Mouse (Mus musculus) stomach, embryonic 15.5 days (tissue): Measurements from ENCODE around the gene Tmem178b. TPM values are rescaled to one million over a fixed set of nuclear protein-coding genes. Genes with fewer than 3 reads are reported as not detected.

ENCODE experiments used
- ATAC-seq: fragments of 200-750 bp; cut with Nextera tagmentation; 2 replicates; pipeline ENCODE4 v1.8.0; 2017; ENCODE audit warnings: low read depth, moderate number of reproducible peaks, moderate TSS enrichment; ENCODE audit not compliant: insufficient read depth, low FRiP score
- H3K27ac ChIP-seq: fragments of 300-500 bp; sonication (generic); 2 replicates; pipeline ENCODE4 v1.5.1; 2015; ENCODE audit warnings: mild to moderate bottlenecking, inconsistent platforms
- H3K27me3 ChIP-seq: fragments of 300-500 bp; sonication (generic); replicated peaks from 2 replicates; pipeline ENCODE4 v1.6.1; 2015; ENCODE audit warnings: inconsistent platforms
- H3K36me3 ChIP-seq: fragments of 300-500 bp; sonication (generic); 2 replicates; pipeline ENCODE4 v1.6.1; 2015; ENCODE audit warnings: inconsistent platforms
- H3K4me1 ChIP-seq: fragments of 300-500 bp; sonication (generic); 2 replicates; pipeline ENCODE4 v1.6.1; 2015; ENCODE audit warnings: inconsistent platforms
- H3K4me2 ChIP-seq: fragments of 300-500 bp; sonication (generic); 2 replicates; pipeline ENCODE4 v1.6.1; 2015; ENCODE audit warnings: mild to moderate bottlenecking, inconsistent platforms
- H3K4me3 ChIP-seq: fragments of 300-500 bp; sonication (generic); replicated peaks from 2 replicates; pipeline ENCODE4 v1.5.1; 2015; ENCODE audit warnings: inconsistent platforms
- H3K9ac ChIP-seq: fragments of 300-500 bp; sonication (generic); 2 replicates; pipeline ENCODE4 v1.6.1; 2015; ENCODE audit warnings: inconsistent platforms
- H3K9me3 ChIP-seq: fragments of 300-500 bp; sonication (generic); 2 replicates; pipeline ENCODE4 v1.6.1; 2016; ENCODE audit warnings: inconsistent platforms
- WGBS: fragments of 180-500 bp; shearing (Covaris S2); methylation state at CpG from one replicate; pipeline ENCODE4 v1.1.7; 2015; 5-methylcytosine and 5-hydroxymethylcytosine counted together
- polyA plus RNA-seq: library from polyadenylated mRNA; unstranded; fragments of >200 nt; fragmentation: Nextera tagmentation; extraction: Ambion mirVana; gene quantifications from 2 replicates; pipeline ENCODE4 v1.2.1, GENCODE M21; 2015

The Tmem178b gene
- polyA plus RNA-seq, 1 experiment from 2014 or later: 1.1 TPM

GRCm38 (mm10) chr6:40006006-40006765, 133.1 kb downstream of the Tmem178b start:
- H3K27me3 ChIP-seq: no peaks in the 10 kb centered on the region
- H3K36me3 ChIP-seq: no peaks in the 10 kb centered on the region
- WGBS: 72% methylated on average over 11 of the region's 11 CpGs
- H3K4me2 ChIP-seq: no peak overlapping the region
- no peak for ATAC-seq
- H3K4me3 ChIP-seq: no peak overlapping the region
- H3K9ac ChIP-seq: no peak overlapping the region
- H3K27ac ChIP-seq: no peak overlapping the region
- H3K9me3 ChIP-seq: no peaks in the 10 kb centered on the region
- no peaks in the 10 kb centered on the region for H3K4me1 ChIP-seq

- ATAC-seq: no peak
- Histone ChIP-seq H3K27me3 (no peaks in the 10 kb centered on the region), H3K4me1 (no peaks in the 10 kb centered on the region), H3K4me3 (no peak overlapping the region), H3K27ac (no peak overlapping the region), H3K9me3 (no peaks in the 10 kb centered on the region), H3K9ac (no peak overlapping the region), H3K4me2 (no peak overlapping the region), H3K36me3 (no peaks in the 10 kb centered on the region)
- 61% methylated on average over 3 of the region's 3 CpGs for WGBS
These were observed 135.3 kb downstream of the Tmem178b start for GRCm38 (mm10) chr6:40008166-40008907.

GRCm38 (mm10) chr6:40009718-40010117, 136.6 kb downstream of the Tmem178b start:
- WGBS: 78% methylated on average over 3 of the region's 3 CpGs
- H3K9ac ChIP-seq: no peak overlapping the region
- no peaks in the 10 kb centered on the region for H3K4me1 ChIP-seq
- H3K9me3 ChIP-seq: no peaks in the 10 kb centered on the region
- H3K4me3 ChIP-seq: no peak overlapping the region
- no peak overlapping the region for H3K4me2 ChIP-seq
- H3K36me3 ChIP-seq: no peaks in the 10 kb centered on the region
- no peaks in the 10 kb centered on the region for H3K27me3 ChIP-seq
- no peak for ATAC-seq
- H3K27ac ChIP-seq: no peak overlapping the region

- Histone ChIP-seq H3K4me1 (no peaks in the 10 kb centered on the region), H3K36me3 (no peaks in the 10 kb centered on the region), H3K9me3 (no peaks in the 10 kb centered on the region), H3K27me3 (no peaks in the 10 kb centered on the region), H3K4me2 (no peak overlapping the region), H3K4me3 (no peak overlapping the region), H3K9ac (no peak overlapping the region), H3K27ac (no peak overlapping the region)
- no peak for ATAC-seq
- WGBS: 88% methylated on average over 5 of the region's 5 CpGs
These were observed 138.0 kb downstream of the Tmem178b start for GRCm38 (mm10) chr6:40011066-40011465.

- Histone ChIP-seq H3K36me3 (no peaks in the 10 kb centered on the region), H3K9me3 (no peaks in the 10 kb centered on the region), H3K27me3 (no peaks in the 10 kb centered on the region), H3K4me1 (no peaks in the 10 kb centered on the region), H3K4me3 (no peak overlapping the region), H3K27ac (no peak overlapping the region), H3K9ac (no peak overlapping the region), H3K4me2 (no peak overlapping the region)
- ATAC-seq: no peak
- 70% methylated on average over 5 of the region's 5 CpGs for WGBS
These were observed 138.5 kb downstream of the Tmem178b start for GRCm38 (mm10) chr6:40011609-40012008.

- no peak for ATAC-seq
- Histone ChIP-seq H3K4me3 (no peak overlapping the region), H3K27ac (no peak overlapping the region), H3K4me1 (no peaks in the 10 kb centered on the region), H3K9ac (no peak overlapping the region), H3K36me3 (no peaks in the 10 kb centered on the region), H3K4me2 (no peak overlapping the region), H3K9me3 (no peaks in the 10 kb centered on the region), H3K27me3 (no peaks in the 10 kb centered on the region)
- 49% methylated on average over 5 of the region's 5 CpGs for WGBS
These were observed 140.3 kb downstream of the Tmem178b start for GRCm38 (mm10) chr6:40013407-40013806.

GRCm38 (mm10) chr6:40015185-40015584, 142.1 kb downstream of the Tmem178b start:
- Histone ChIP-seq H3K9ac (no peak overlapping the region), H3K4me3 (no peak overlapping the region), H3K27ac (no peak overlapping the region), H3K4me1 (no peaks in the 10 kb centered on the region), H3K9me3 (no peaks in the 10 kb centered on the region), H3K36me3 (no peaks in the 10 kb centered on the region), H3K4me2 (no peak overlapping the region), H3K27me3 (no peaks in the 10 kb centered on the region)
- WGBS: 73% methylated on average over 4 of the region's 4 CpGs
- no peak for ATAC-seq

- Histone ChIP-seq H3K4me3 (no peak overlapping the region), H3K4me2 (no peak overlapping the region), H3K36me3 (no peaks in the 10 kb centered on the region), H3K4me1 (no peaks in the 10 kb centered on the region), H3K27ac (no peak overlapping the region), H3K9me3 (no peaks in the 10 kb centered on the region), H3K27me3 (no peaks in the 10 kb centered on the region), H3K9ac (no peak overlapping the region)
- ATAC-seq: no peak
- WGBS: 61% methylated on average over 7 of the region's 7 CpGs
These were observed 142.8 kb downstream of the Tmem178b start for GRCm38 (mm10) chr6:40015711-40016460.

GRCm38 (mm10) chr6:40019396-40019795, 146.3 kb downstream of the Tmem178b start:
- no peak overlapping the region for H3K4me2 ChIP-seq
- WGBS: 44% methylated on average over 4 of the region's 4 CpGs
- H3K27me3 ChIP-seq: no peaks in the 10 kb centered on the region
- no peaks in the 10 kb centered on the region for H3K36me3 ChIP-seq
- no peaks in the 10 kb centered on the region for H3K9me3 ChIP-seq
- no peak overlapping the region for H3K27ac ChIP-seq
- no peak for ATAC-seq
- H3K4me3 ChIP-seq: no peak overlapping the region
- H3K9ac ChIP-seq: no peak overlapping the region
- no peaks in the 10 kb centered on the region for H3K4me1 ChIP-seq

- Histone ChIP-seq H3K9me3 (no peaks in the 10 kb centered on the region), H3K36me3 (no peaks in the 10 kb centered on the region), H3K4me3 (no peak overlapping the region), H3K27me3 (no peaks in the 10 kb centered on the region), H3K4me2 (no peak overlapping the region), H3K4me1 (no peaks in the 10 kb centered on the region), H3K9ac (no peak overlapping the region), H3K27ac (no peak overlapping the region)
- no peak for ATAC-seq
- WGBS: 77% methylated on average over 4 of the region's 4 CpGs
These were observed 150.7 kb downstream of the Tmem178b start for GRCm38 (mm10) chr6:40023592-40024335.

GRCm38 (mm10) chr6:40024336-40024934, 151.4 kb downstream of the Tmem178b start:
- H3K36me3 ChIP-seq: no peaks in the 10 kb centered on the region
- no peak overlapping the region for H3K27ac ChIP-seq
- no peak overlapping the region for H3K4me2 ChIP-seq
- 78% methylated on average over 5 of the region's 5 CpGs for WGBS
- H3K9ac ChIP-seq: no peak overlapping the region
- H3K27me3 ChIP-seq: no peaks in the 10 kb centered on the region
- H3K4me1 ChIP-seq: no peaks in the 10 kb centered on the region
- no peaks in the 10 kb centered on the region for H3K9me3 ChIP-seq
- ATAC-seq: no peak
- no peak overlapping the region for H3K4me3 ChIP-seq
